Mouse (Mus musculus): ENCODE data around the gene Vangl1. TPM values are rescaled to one million over a fixed set of nuclear protein-coding genes. Genes with fewer than 3 reads are reported as not detected.

The Vangl1 gene
- polyA plus RNA-seq, 1 experiment from 2014 or later = 26.5 TPM

DNA sequence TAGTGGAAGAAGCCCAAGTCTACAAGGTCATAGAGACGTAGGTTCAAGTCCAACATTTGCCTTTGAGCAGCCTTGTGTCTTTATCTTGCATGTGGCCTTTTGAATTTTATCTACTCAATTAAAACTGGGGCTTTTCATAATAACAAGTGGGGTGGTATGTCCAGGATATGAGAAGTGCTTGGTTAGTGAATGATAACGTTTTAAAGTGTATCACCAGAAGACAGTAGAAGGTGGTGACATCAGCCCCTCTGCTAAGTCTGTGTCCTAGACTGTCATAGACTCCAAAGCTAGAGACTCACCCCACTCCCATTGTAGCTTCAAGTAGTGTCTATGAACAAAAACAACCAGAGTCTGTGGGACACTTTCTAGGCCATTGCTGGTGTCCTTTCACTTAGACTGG lies 76.3 kb downstream of the Vangl1 start:
- Histone ChIP-seq H3K27ac (no peak overlapping the region), H3K36me3 (no peaks in the 10 kb centered on the region), H3K4me3 (no peak overlapping the region), H3K27me3 (ENCODE audit: insufficient read depth, poor library complexity, severe bottlenecking) (no peaks in the 10 kb centered on the region), H3K4me1 (peaks cover 14% of the 10 kb centered on the region), H3K9me3 (no peaks in the 10 kb centered on the region)
- DNase-seq (ENCODE audit: low spot score) = no peak
- WGBS = 77% methylated on average over 2 of the region's 2 CpGs

DNA sequence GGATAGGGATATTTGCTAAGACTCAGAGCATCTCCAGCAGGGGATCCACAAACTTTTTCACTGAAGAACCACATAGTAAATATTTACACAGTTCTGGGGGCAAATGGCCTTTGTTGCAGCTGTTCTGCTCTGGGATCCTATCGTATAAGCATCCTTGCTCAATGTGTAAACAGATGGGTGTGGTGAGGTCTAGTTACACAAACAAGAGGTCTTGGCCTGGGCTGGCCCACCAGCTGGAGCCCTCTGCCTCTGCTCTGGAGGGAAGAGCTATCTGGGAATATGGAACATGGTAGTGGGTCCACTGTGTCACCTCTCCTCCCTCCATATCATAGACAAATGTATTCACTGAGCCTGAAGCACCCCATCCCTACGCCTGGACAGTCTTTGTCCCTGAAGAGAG lies 77.4 kb downstream of the Vangl1 start:
- Histone ChIP-seq H3K4me3 (no peak overlapping the region), H3K9me3 (no peaks in the 10 kb centered on the region), H3K4me1 (peaks cover 14% of the 10 kb centered on the region), H3K27ac (no peak overlapping the region), H3K27me3 (ENCODE audit: insufficient read depth, poor library complexity, severe bottlenecking) (no peaks in the 10 kb centered on the region), H3K36me3 (no peaks in the 10 kb centered on the region)
- 76% methylated on average over 2 of the region's 2 CpGs for WGBS
- DNase-seq (ENCODE audit: low spot score) = no peak

DNA sequence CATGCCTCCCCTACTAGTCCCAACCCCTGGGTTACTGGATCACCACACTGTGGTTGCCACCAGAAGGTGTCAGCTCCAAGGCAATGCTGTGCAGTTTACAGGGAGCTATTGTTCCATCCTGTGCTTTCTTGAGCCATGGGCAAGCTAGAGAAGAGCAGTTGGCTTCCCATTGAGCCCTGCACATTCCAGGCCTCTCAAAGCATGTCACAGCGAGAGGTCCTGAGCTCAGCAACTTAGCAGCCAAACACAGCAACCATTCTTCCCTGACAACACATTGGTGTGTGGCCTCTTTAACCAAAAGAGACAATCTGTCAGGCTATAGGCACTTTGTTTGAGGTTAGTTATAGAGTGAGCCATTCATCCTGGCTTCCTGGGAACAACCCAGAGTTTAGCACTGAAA lies 78.9 kb downstream of the Vangl1 start:
- Histone ChIP-seq H3K27me3 (ENCODE audit: insufficient read depth, poor library complexity, severe bottlenecking) (no peaks in the 10 kb centered on the region), H3K4me1 (peaks cover 6% of the 10 kb centered on the region), H3K4me3 (no peak overlapping the region), H3K36me3 (no peaks in the 10 kb centered on the region), H3K27ac (no peak overlapping the region), H3K9me3 (no peaks in the 10 kb centered on the region)
- DNase-seq (ENCODE audit: low spot score) = no peak
- 64% methylated on average over 1 of the region's 1 CpGs for WGBS

DNA sequence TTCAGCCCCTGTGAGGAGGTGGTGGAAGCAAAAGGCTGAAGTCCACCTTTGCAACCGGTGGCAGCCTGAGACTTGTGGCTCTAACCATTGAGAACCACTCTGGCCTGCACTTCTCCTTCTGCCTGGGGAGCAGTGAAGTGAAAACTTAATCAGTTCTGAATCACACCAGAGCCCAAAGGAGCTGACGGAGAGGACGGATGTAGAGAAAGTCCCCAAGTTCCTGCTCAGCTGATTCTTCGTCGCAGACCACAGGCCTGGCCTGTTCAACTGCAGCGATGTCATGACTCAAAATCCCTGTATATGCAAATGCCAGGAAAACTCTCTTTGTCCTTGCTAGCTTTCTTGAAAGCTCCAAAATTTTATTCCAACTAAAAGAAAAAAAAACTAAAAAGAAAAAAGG lies 80.8 kb downstream of the Vangl1 start:
- 65% methylated on average over 6 of the region's 6 CpGs for WGBS
- Histone ChIP-seq H3K27me3 (ENCODE audit: insufficient read depth, poor library complexity, severe bottlenecking) (no peaks in the 10 kb centered on the region), H3K4me3 (no peak overlapping the region), H3K9me3 (no peaks in the 10 kb centered on the region), H3K27ac (no peak overlapping the region), H3K36me3 (no peaks in the 10 kb centered on the region), H3K4me1 (peaks cover 3% of the 10 kb centered on the region; the same call in 1 of the 2 replicates)
- no peak for DNase-seq (ENCODE audit: low spot score)

DNA sequence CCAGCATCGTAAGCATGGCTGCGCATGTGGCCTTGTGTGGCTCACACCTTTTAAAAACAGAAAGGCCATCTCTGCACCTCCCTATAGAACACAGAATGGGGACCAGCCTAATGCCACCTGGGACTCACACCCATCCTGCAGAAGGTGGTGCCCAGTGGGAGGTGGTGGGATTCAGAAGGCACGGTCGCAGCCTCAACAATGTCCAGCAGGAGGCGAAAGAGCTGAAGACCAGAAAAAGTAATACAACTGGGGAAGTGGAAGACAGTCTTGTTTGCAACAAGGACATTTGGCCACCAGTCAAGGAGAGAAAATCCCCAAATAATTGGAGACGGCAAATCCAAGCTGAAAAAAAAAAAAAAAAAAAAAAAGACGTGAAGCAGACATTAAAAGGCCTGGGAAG lies 82.4 kb downstream of the Vangl1 start:
- Histone ChIP-seq H3K27me3 (ENCODE audit: insufficient read depth, poor library complexity, severe bottlenecking) (no peaks in the 10 kb centered on the region), H3K4me3 (no peak overlapping the region), H3K27ac (no peak overlapping the region), H3K36me3 (no peaks in the 10 kb centered on the region), H3K4me1 (peaks cover 3% of the 10 kb centered on the region; the same call in 1 of the 2 replicates), H3K9me3 (no peaks in the 10 kb centered on the region)
- no peak for DNase-seq (ENCODE audit: low spot score)
- WGBS = 72% methylated on average over 7 of the region's 7 CpGs

DNA sequence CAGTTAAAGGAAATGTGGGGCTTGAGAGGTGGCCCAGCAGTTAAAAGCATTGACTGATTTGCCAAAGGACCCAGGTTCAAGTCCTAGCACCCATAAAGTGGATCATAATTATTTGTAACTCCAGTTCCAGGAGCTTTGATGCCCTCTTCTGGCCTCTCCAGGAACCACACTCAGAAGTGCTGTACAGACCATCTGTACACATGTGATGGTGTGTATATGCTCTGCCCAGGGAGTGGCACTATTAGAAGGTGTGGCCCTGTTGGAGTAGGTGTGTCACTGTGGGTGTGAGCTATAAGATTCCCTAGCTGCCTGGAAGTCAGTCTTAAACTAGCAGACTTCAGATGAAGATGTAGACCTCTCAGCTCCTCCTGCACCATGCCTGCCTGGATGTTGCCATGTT lies 83.5 kb downstream of the Vangl1 start:
- Histone ChIP-seq H3K36me3 (no peaks in the 10 kb centered on the region), H3K4me3 (no peak overlapping the region), H3K9me3 (no peaks in the 10 kb centered on the region), H3K27me3 (ENCODE audit: insufficient read depth, poor library complexity, severe bottlenecking) (no peaks in the 10 kb centered on the region), H3K4me1 (peaks cover 3% of the 10 kb centered on the region; the same call in 1 of the 2 replicates), H3K27ac (no peak overlapping the region)
- no peak for DNase-seq (ENCODE audit: low spot score)

DNA sequence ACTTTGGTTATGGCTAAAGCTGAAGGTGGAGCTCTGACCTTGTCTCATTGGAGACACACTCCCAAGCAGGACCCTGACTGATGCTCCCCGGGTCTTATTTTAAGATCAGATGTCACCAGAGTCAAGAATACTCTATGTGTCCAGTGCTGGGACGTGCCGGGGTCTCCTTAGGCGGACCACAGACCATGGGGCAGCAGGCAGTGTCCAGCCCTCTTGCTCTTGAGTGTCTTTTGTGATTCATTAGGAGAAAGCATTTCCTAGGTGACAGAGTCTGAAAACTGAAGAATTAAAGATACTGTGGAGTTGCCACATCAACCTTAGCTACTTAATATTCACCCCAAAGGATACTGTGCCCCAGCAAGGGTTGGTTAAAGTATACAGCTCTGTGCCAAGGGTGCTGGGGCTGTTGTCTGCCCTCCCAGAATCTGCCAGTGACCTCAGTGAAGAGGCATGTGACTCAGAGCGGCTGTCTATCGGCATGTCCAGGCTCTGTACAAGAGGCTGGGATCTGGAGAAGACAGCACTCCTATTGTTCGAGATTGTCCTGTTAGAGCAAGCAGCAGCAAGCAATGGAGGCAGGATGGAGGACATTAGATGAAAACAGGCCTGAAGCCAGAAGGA lies 92.4 kb downstream of the Vangl1 start:
- H3K4me3 ChIP-seq = no peak overlapping the region
- no peaks in the 10 kb centered on the region for H3K36me3 ChIP-seq
- H3K9me3 ChIP-seq = no peaks in the 10 kb centered on the region
- no peak for DNase-seq (ENCODE audit: low spot score)
- H3K27ac ChIP-seq = peak overlapping the region; percentile 63
- 61% methylated on average over 7 of the region's 7 CpGs for WGBS
- H3K4me1 ChIP-seq = peaks cover 11% of the 10 kb centered on the region
- no peaks in the 10 kb centered on the region for H3K27me3 ChIP-seq (ENCODE audit: insufficient read depth, poor library complexity, severe bottlenecking)

DNA sequence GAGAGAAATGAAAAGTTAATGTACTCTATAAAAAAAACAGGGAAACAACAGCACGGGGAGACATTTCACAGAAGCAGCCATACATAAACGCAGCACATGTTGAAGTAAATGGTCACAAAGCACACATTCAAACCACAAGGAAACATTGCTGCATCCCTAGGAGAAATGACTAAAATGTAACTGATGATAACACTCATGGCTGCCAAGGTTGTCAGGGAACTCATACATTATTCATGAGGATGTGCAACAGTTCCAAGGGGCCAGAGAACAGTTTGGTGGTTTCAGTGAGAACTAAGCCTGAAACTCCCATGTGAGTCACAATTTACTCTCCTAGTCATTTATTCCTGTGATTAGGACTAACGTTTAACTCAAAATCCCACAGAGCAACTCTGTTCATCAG lies 96.3 kb downstream of the Vangl1 start:
- WGBS = 83% methylated on average over 3 of the region's 3 CpGs
- no peak overlapping the region for H3K4me3 ChIP-seq
- peaks cover 11% of the 10 kb centered on the region for H3K4me1 ChIP-seq
- H3K9me3 ChIP-seq = no peaks in the 10 kb centered on the region
- H3K27me3 ChIP-seq (ENCODE audit: insufficient read depth, poor library complexity, severe bottlenecking) = no peaks in the 10 kb centered on the region
- no peak for DNase-seq (ENCODE audit: low spot score)
- H3K36me3 ChIP-seq = no peaks in the 10 kb centered on the region
- no peak overlapping the region for H3K27ac ChIP-seq

DNA sequence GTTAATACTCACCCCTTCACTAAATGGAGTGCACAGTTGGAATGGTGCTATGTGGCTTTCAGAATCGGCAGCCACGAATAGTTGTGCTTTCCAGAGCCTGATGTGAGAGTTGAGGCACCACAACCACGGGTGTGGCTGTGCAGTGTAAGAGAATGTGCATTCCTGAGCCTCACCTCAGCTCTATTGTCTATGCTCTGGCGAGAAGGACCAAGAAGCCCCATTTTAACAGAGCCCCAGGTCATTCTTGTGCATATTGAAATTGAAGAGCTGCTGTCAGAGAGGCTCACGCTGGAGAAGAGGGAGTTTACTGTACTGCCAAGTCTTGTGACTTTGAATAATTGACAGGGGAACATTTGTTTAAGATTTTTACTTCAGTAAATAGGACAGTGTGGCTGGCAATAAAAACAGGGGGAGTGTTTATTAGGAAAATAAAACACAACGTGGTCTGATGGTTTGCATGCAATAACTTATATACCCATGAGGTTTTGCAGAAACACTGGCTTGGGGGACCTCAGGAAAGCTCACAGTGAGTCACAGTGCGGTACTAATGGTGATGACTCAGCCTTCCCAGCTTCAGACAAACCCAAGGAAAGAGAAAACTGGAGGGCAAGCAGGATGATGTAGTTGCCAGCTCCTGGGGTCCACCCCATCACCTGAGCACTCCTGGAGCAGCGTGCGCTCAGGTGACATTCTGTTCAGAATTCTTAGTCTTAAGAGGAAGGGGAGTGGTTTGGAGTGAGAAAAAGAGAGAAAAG lies 100.5 kb downstream of the Vangl1 start:
- no peaks in the 10 kb centered on the region for H3K36me3 ChIP-seq
- no peak for DNase-seq (ENCODE audit: low spot score)
- no peak overlapping the region for H3K27ac ChIP-seq
- no peak overlapping the region for H3K4me3 ChIP-seq
- H3K27me3 ChIP-seq (ENCODE audit: insufficient read depth, poor library complexity, severe bottlenecking) = no peaks in the 10 kb centered on the region
- peaks cover 15% of the 10 kb centered on the region for H3K4me1 ChIP-seq
- 79% methylated on average over 9 of the region's 9 CpGs for WGBS
- no peaks in the 10 kb centered on the region for H3K9me3 ChIP-seq

Other genes starting within 250 kb of the Vangl1 start
- gene Nhlh2, start 194.6 kb downstream of the Vangl1 start, polyA plus RNA-seq (2016; fragmentation: Nextera tagmentation; extraction: Ambion mirVana) = 0.27 and 0.57 TPM in 2 replicates
- gene Casq2, start 118.3 kb downstream of the Vangl1 start, polyA plus RNA-seq (2016; fragmentation: Nextera tagmentation; extraction: Ambion mirVana) = 5.6 and 19.8 TPM in 2 replicates

Data from heart, embryonic 10.5 days (tissue).